ENCODE assay signal across 21 mouse cellular contexts in genomic region chr1:75533325-75534252, GRCm38 (mm10). TPM values are rescaled to one million over a fixed set of nuclear protein-coding genes. Genes with fewer than 3 reads are reported as not detected.
A peak's percentile ranks its signal among the peaks of the same experiment; 100 is the strongest.
DNase-seq lines count a peak whose midpoint lies in the region; ATAC-seq and TF ChIP-seq lines count a peak whose summit lies in the region.
"Had no signal": no experiment of that assay in that cellular context is flagged by ENCODE, and none has a peak within 500 bp of the region (broad histone marks: within the 10 kb centered on the region; RNA-seq: fewer than 3 reads in every experiment).

No protein-coding gene starts in this region.

- H3K9ac ChIP-seq in kidney, embryonic 14.5 days (ENCODE audit: low read depth, low read length) = no peak overlapping the region
- peak overlapping the region; percentile 8; the same call in 1 of the 2 replicates for H3K9ac ChIP-seq in limb, embryonic 13.5 days
- no peak overlapping the region for H3K9ac ChIP-seq in CH12.LX (ENCODE audit: insufficient read depth, low read depth)
- H3K9ac ChIP-seq: embryonic facial prominence, embryonic 12.5 days; forebrain, embryonic 12.5 days; heart, embryonic 12.5 days; hindbrain, embryonic 15.5 days had no signal

- no peaks in the 10 kb centered on the region for H3K27me3 ChIP-seq in kidney, embryonic 14.5 days (ENCODE audit: control insufficient read depth, insufficient read depth, low read length)
- no peaks in the 10 kb centered on the region for H3K27me3 ChIP-seq in limb, embryonic 13.5 days
- no peaks in the 10 kb centered on the region for H3K27me3 ChIP-seq in limb, embryonic 10.5 days (ENCODE audit: low read depth, poor library complexity, severe bottlenecking)
- no peaks in the 10 kb centered on the region for H3K27me3 ChIP-seq in CH12.LX (replicated peaks)
- H3K27me3 ChIP-seq: embryonic facial prominence, embryonic 12.5 days; forebrain, embryonic 12.5 days; heart, embryonic 12.5 days; hindbrain, embryonic 15.5 days had no signal

- WGBS in kidney, embryonic 14.5 days = 71% methylated on average over 19 of the region's 19 CpGs
- WGBS in limb, embryonic 13.5 days = 87% methylated on average over 19 of the region's 19 CpGs
- WGBS in limb, embryonic 10.5 days = 87% methylated on average over 19 of the region's 19 CpGs

- no peak overlapping the region for H3K4me2 ChIP-seq in kidney, embryonic 14.5 days (replicated peaks; ENCODE audit: low read depth, low read length)
- H3K4me2 ChIP-seq in limb, embryonic 13.5 days (replicated peaks) = no peak overlapping the region
- H3K4me2 ChIP-seq in CH12.LX (ENCODE audit: insufficient read depth, low read depth, poor library complexity, severe bottlenecking) = no peak overlapping the region
- H3K4me2 ChIP-seq: embryonic facial prominence, embryonic 12.5 days; forebrain, embryonic 12.5 days; heart, embryonic 12.5 days; hindbrain, embryonic 15.5 days had no signal

- no peak for TF ChIP-seq RAD21 in CH12.LX (IDR thresholded peaks at IDR 0.05; ENCODE audit: low read depth, low read length)

- no peak overlapping the region for H3K4me3 ChIP-seq in kidney, embryonic 14.5 days (ENCODE audit: low read length)
- H3K4me3 ChIP-seq in limb, embryonic 13.5 days = no peak overlapping the region
- no peak overlapping the region for H3K4me3 ChIP-seq in limb, embryonic 10.5 days
- no peak overlapping the region for H3K4me3 ChIP-seq in CH12.LX (replicated peaks in 1 of 3; ENCODE audit: low read depth in 2 of 3, low read length in 2 of 3, poor library complexity in 1 of 3)
- H3K4me3 ChIP-seq: embryonic facial prominence, embryonic 12.5 days; forebrain, embryonic 12.5 days; heart, embryonic 12.5 days; hindbrain, embryonic 10.5 days; hindbrain, embryonic 15.5 days had no signal

- peak; percentile 25; the same call in 1 of the 2 replicates for TF ChIP-seq EP300 in CH12.LX (IDR thresholded peaks at IDR 0.05; ENCODE audit: low read length)

- dilution Hi-C loops in CH12.LX (cut with MboI; ENCODE audit: extremely low pct_ligation_motif_present, extremely low pct_unique_long_range_greater_than_20kb, low sequenced_read_pairs) = no loop called here

- no peaks in the 10 kb centered on the region for H3K9me3 ChIP-seq in kidney, embryonic 14.5 days (ENCODE audit: control insufficient read depth, low read length)
- H3K9me3 ChIP-seq in limb, embryonic 13.5 days = no peaks in the 10 kb centered on the region
- H3K9me3 ChIP-seq in limb, embryonic 10.5 days (replicated peaks) = no peaks in the 10 kb centered on the region
- H3K9me3 ChIP-seq in CH12.LX (replicated peaks; ENCODE audit: low read length) = peaks cover 7% of the 10 kb centered on the region
- H3K9me3 ChIP-seq: embryonic facial prominence, embryonic 12.5 days; forebrain, embryonic 12.5 days; G1E; heart, embryonic 12.5 days; hindbrain, embryonic 10.5 days; hindbrain, embryonic 15.5 days had no signal

- TF ChIP-seq POLR2A in CH12.LX (IDR thresholded peaks at IDR 0.05; ENCODE audit: low read depth, low read length) = no peak

- peaks cover 52% of the 10 kb centered on the region for H3K36me3 ChIP-seq in kidney, embryonic 14.5 days (ENCODE audit: control insufficient read depth, insufficient read depth, low read length)
- peaks cover 80% of the 10 kb centered on the region for H3K36me3 ChIP-seq in limb, embryonic 13.5 days
- H3K36me3 ChIP-seq in limb, embryonic 10.5 days = peaks cover 84% of the 10 kb centered on the region
- H3K36me3 ChIP-seq in CH12.LX (replicated peaks in 1 of 2; ENCODE audit: control insufficient read depth in 1 of 2, insufficient read depth in 1 of 2, low read length in 1 of 2) = peaks cover 37 to 89% of the 10 kb centered on the region in 2 experiments

- in situ Hi-C loops in CH12.LX (cut with MboI; ENCODE audit: low pct_ligation_motif_present, low pct_unique_long_range_greater_than_20kb, low sequenced_read_pairs) = no loop called here

- TF ChIP-seq CTCF in CH12.LX (conservative IDR thresholded peaks at IDR 0.05 in 1 of 2, IDR thresholded peaks at IDR 0.05 in 1 of 2; ENCODE audit: low read depth in 2 of 2, low read length in 2 of 2) = no peak

- no peaks in the 10 kb centered on the region; the same call in 1 of the 2 replicates for H3K4me1 ChIP-seq in kidney, embryonic 14.5 days (ENCODE audit: control insufficient read depth, insufficient read depth, low read length)
- no peaks in the 10 kb centered on the region for H3K4me1 ChIP-seq in limb, embryonic 13.5 days
- no peaks in the 10 kb centered on the region for H3K4me1 ChIP-seq in limb, embryonic 10.5 days
- H3K4me1 ChIP-seq in CH12.LX (ENCODE audit: control insufficient read depth in 1 of 2, insufficient read depth in 2 of 2) = peaks cover 17 to 28% of the 10 kb centered on the region in 2 experiments
- H3K4me1 ChIP-seq: embryonic facial prominence, embryonic 12.5 days; forebrain, embryonic 12.5 days; heart, embryonic 12.5 days; hindbrain, embryonic 10.5 days; hindbrain, embryonic 15.5 days had no signal

- ATAC-seq in kidney, embryonic 14.5 days (ENCODE audit: low FRiP score, low TSS enrichment) = peak; percentile 53
- ATAC-seq in limb, embryonic 13.5 days (ENCODE audit: low FRiP score, low read depth) = no peak
- ATAC-seq: forebrain, embryonic 16.5 days had no signal

- peak overlapping the region; percentile 30; the same call in 1 of the 2 replicates for H3K27ac ChIP-seq in kidney, embryonic 14.5 days (ENCODE audit: low read depth, low read length)
- no peak overlapping the region for H3K27ac ChIP-seq in limb, embryonic 13.5 days
- no peak overlapping the region for H3K27ac ChIP-seq in limb, embryonic 10.5 days
- H3K27ac ChIP-seq in CH12.LX (ENCODE audit: insufficient read depth, low read depth) = no peak overlapping the region
- H3K27ac ChIP-seq: embryonic facial prominence, embryonic 12.5 days; forebrain, embryonic 12.5 days; hindbrain, embryonic 10.5 days; hindbrain, embryonic 15.5 days had no signal

- DNase-seq in kidney, adult 9 months = no peak
- DNase-seq in limb, embryonic 10.5 days (ENCODE audit: low spot score) = no peak
- peak; percentile 39 for DNase-seq in CH12.LX (ENCODE audit: extremely low read depth)
- no peak for DNase-seq in urinary bladder, adult 2 months (ENCODE audit: low spot score)
- DNase-seq: adrenal gland, adult 8-10 months; adrenal gland, postnatal 36 days; cerebellum, adult 2 months; cerebellum, postnatal 10 days; embryo, embryonic 11 days; gastrocnemius, postnatal 10 days; heart, adult 18-20 months had no signal

- H3K79me2 ChIP-seq in CH12.LX (replicated peaks; ENCODE audit: control insufficient read depth, extremely low read depth, insufficient read depth, poor library complexity, severe bottlenecking) = no peaks in the 10 kb centered on the region

TF ChIP-seq in CH12.LX, 34 proteins besides CTCF, POLR2A, EP300 and RAD21 (continues in another document):
- TF ChIP-seq TCF12 (IDR thresholded peaks at IDR 0.05; ENCODE audit: low read depth, low read length) (peak; percentile 46; the same call in 1 of the 2 replicates), UBTF (IDR thresholded peaks at IDR 0.05; ENCODE audit: low read depth, low read length) (no peak), MAFK (IDR thresholded peaks at IDR 0.05; ENCODE audit: insufficient replicate concordance, low read length) (peak; percentile 65), MAZ (IDR thresholded peaks at IDR 0.05; ENCODE audit: low read depth, low read length) (no peak)

RNA-seq across cellular contexts. Expression of gene Stk11ip, which starts 12.3 kb away (rescaled TPM):
- 15.3 and 22.0 TPM in 2 replicates for polyA plus RNA-seq in kidney, embryonic 14.5 days (2014; fragmentation: Nextera tagmentation; extraction: Ambion mirVana)
- 23.4 and 25.5 TPM in 2 replicates for polyA plus RNA-seq in limb, embryonic 13.5 days (2015; fragmentation: Nextera tagmentation; extraction: Ambion mirVana)
- 31.6 and 33.8 TPM in 2 replicates for polyA plus RNA-seq in limb, embryonic 10.5 days (2016; fragmentation: Nextera tagmentation; extraction: Ambion mirVana)
- total RNA-seq in CH12.LX (2012; rRNA removed) (16.9 and 17.3 TPM in 2 replicates), CH12.LX (2014; rRNA removed) (11.6 and 16.0 TPM in 2 replicates)
- polyA plus RNA-seq in CH12.LX (2012; ENCODE audit: insufficient read length, low read depth) = 36.9 and 38.5 TPM in 2 replicates
- polyA plus RNA-seq in urinary bladder, adult 2 months (2012; rRNA removed) = 19.0 and 19.7 TPM in 2 replicates

RNA-seq across cellular contexts. Expression of gene Slc4a3, which starts 12.5 kb away (rescaled TPM):
- polyA plus RNA-seq in kidney, embryonic 14.5 days (2014; fragmentation: Nextera tagmentation; extraction: Ambion mirVana) = 14.4 and 18.8 TPM in 2 replicates
- 34.3 and 37.7 TPM in 2 replicates for polyA plus RNA-seq in limb, embryonic 13.5 days (2015; fragmentation: Nextera tagmentation; extraction: Ambion mirVana)
- 13.9 and 18.9 TPM in 2 replicates for polyA plus RNA-seq in limb, embryonic 10.5 days (2016; fragmentation: Nextera tagmentation; extraction: Ambion mirVana)
- total RNA-seq in CH12.LX (2012; rRNA removed) (0.08 and 0.21 TPM in 2 replicates), CH12.LX (2014; rRNA removed) (0.03 TPM in 1 of 2 replicates, not detected in the other)
- polyA plus RNA-seq in CH12.LX (2012; ENCODE audit: insufficient read length, low read depth) = 0.38 TPM in 1 of 2 replicates, not detected in the other
- 31.5 and 33.4 TPM in 2 replicates for polyA plus RNA-seq in urinary bladder, adult 2 months (2012; rRNA removed)
- polyA plus RNA-seq: G1E had no signal

RNA-seq across cellular contexts. Expression of gene Inha, which starts 26.7 kb away (rescaled TPM):
- 2.7 and 3.0 TPM in 2 replicates for polyA plus RNA-seq in kidney, embryonic 14.5 days (2014; fragmentation: Nextera tagmentation; extraction: Ambion mirVana)
- 14.2 and 14.3 TPM in 2 replicates for polyA plus RNA-seq in limb, embryonic 13.5 days (2015; fragmentation: Nextera tagmentation; extraction: Ambion mirVana)
- polyA plus RNA-seq in limb, embryonic 10.5 days (2016; fragmentation: Nextera tagmentation; extraction: Ambion mirVana) = 2.4 and 4.2 TPM in 2 replicates
- not detected in 2 replicates for total RNA-seq in CH12.LX (2012; rRNA removed)
- not detected in 2 replicates for total RNA-seq in CH12.LX (2014; rRNA removed)
- not detected in 2 replicates for polyA plus RNA-seq in CH12.LX (2012; ENCODE audit: insufficient read length, low read depth)
- polyA plus RNA-seq in urinary bladder, adult 2 months (2012; rRNA removed) = 19.6 and 23.9 TPM in 2 replicates
- total RNA-seq: common myeloid progenitor, adult 5-6 weeks; G1E had no signal
- polyA plus RNA-seq: G1E had no signal

RNA-seq across cellular contexts. Expression of gene Obsl1, which starts 27.3 kb away (rescaled TPM):
- 79.8 and 83.2 TPM in 2 replicates for polyA plus RNA-seq in kidney, embryonic 14.5 days (2014; fragmentation: Nextera tagmentation; extraction: Ambion mirVana)
- 85.1 and 86.4 TPM in 2 replicates for polyA plus RNA-seq in limb, embryonic 13.5 days (2015; fragmentation: Nextera tagmentation; extraction: Ambion mirVana)
- 68.0 and 75.5 TPM in 2 replicates for polyA plus RNA-seq in limb, embryonic 10.5 days (2016; fragmentation: Nextera tagmentation; extraction: Ambion mirVana)
- total RNA-seq in CH12.LX (2012; rRNA removed) (0.29 and 0.47 TPM in 2 replicates), CH12.LX (2014; rRNA removed) (not detected in 2 replicates)
- 0.84 and 1.2 TPM in 2 replicates for polyA plus RNA-seq in CH12.LX (2012; ENCODE audit: insufficient read length, low read depth)
- polyA plus RNA-seq in urinary bladder, adult 2 months (2012; rRNA removed) = 30.0 and 30.7 TPM in 2 replicates
- polyA plus RNA-seq: G1E had no signal

RNA-seq across cellular contexts. Expression of gene Tmem198, which starts 54.3 kb away (rescaled TPM):
- 0.62 and 1.1 TPM in 2 replicates for polyA plus RNA-seq in kidney, embryonic 14.5 days (2014; fragmentation: Nextera tagmentation; extraction: Ambion mirVana)
- 0.83 and 0.97 TPM in 2 replicates for polyA plus RNA-seq in limb, embryonic 13.5 days (2015; fragmentation: Nextera tagmentation; extraction: Ambion mirVana)
- polyA plus RNA-seq in limb, embryonic 10.5 days (2016; fragmentation: Nextera tagmentation; extraction: Ambion mirVana) = 0.35 and 0.69 TPM in 2 replicates
- 1.1 and 1.4 TPM in 2 replicates for total RNA-seq in CH12.LX (2012; rRNA removed)
- 0.51 and 0.81 TPM in 2 replicates for total RNA-seq in CH12.LX (2014; rRNA removed)
- 0.80 and 0.90 TPM in 2 replicates for polyA plus RNA-seq in CH12.LX (2012; ENCODE audit: insufficient read length, low read depth)
- polyA plus RNA-seq in urinary bladder, adult 2 months (2012; rRNA removed) = 1.1 and 1.6 TPM in 2 replicates

Comparison
In these comparisons a context has a peak if more than half of its experiments do, and no peak if none do; other contexts are left out.
1. RNA of gene Slc4a3, which starts 12.5 kb away (polyA plus RNA-seq): 34.3 to 37.7 TPM in limb, embryonic 13.5 days, 31.5 to 33.4 TPM in urinary bladder, adult 2 months, 13.9 to 18.9 TPM in limb, embryonic 10.5 days and 14.4 to 18.8 TPM in kidney, embryonic 14.5 days; 0.38 TPM in CH12.LX; every median in the first group is over 10 times any median in the second.